Mouse (Mus musculus): ENCODE measurements around the gene Slc25a36.

The Slc25a36 gene

GRCm38 (mm10) chr9:97112238-97112637 lies 1.3 kb upstream of the Slc25a36 start:
- DNase-seq (ENCODE audit: inconsistent ontology term), result no peak

GRCm38 (mm10) chr9:97111506-97111905 lies 549 bp upstream of the Slc25a36 start:
- DNase-seq (ENCODE audit: inconsistent ontology term), result peak; percentile 27

- DNase-seq (ENCODE audit: inconsistent ontology term), result no peak
Measured at GRCm38 (mm10) chr9:97106481-97107160, 4.3 kb downstream of the Slc25a36 start.

- DNase-seq (ENCODE audit: inconsistent ontology term), result no peak
Measured at GRCm38 (mm10) chr9:97105400-97105985, 5.5 kb downstream of the Slc25a36 start.

GRCm38 (mm10) chr9:97103376-97104061 lies 7.4 kb downstream of the Slc25a36 start:
- DNase-seq (ENCODE audit: inconsistent ontology term), result peak; percentile 5

- DNase-seq (ENCODE audit: inconsistent ontology term), result no peak
Measured at GRCm38 (mm10) chr9:97098985-97099384, 12.0 kb downstream of the Slc25a36 start.

- DNase-seq (ENCODE audit: inconsistent ontology term), result no peak
Measured at GRCm38 (mm10) chr9:97096180-97096579, 14.8 kb downstream of the Slc25a36 start.

- DNase-seq (ENCODE audit: inconsistent ontology term), result no peak
Measured at GRCm38 (mm10) chr9:97087850-97088249, 23.1 kb downstream of the Slc25a36 start.

GRCm38 (mm10) chr9:97084628-97085027 lies 26.3 kb downstream of the Slc25a36 start:
- DNase-seq (ENCODE audit: inconsistent ontology term), result no peak

GRCm38 (mm10) chr9:97081106-97081862 lies 29.7 kb downstream of the Slc25a36 start:
- no peak for DNase-seq (ENCODE audit: inconsistent ontology term)

GRCm38 (mm10) chr9:97069911-97070310 lies 41.0 kb downstream of the Slc25a36 start:
- no peak for DNase-seq (ENCODE audit: inconsistent ontology term)

- DNase-seq (ENCODE audit: inconsistent ontology term), result no peak
Measured at GRCm38 (mm10) chr9:97069466-97069865, 41.5 kb downstream of the Slc25a36 start.

GRCm38 (mm10) chr9:97068201-97069095 lies 42.5 kb downstream of the Slc25a36 start:
- DNase-seq (ENCODE audit: inconsistent ontology term), result peak; percentile 66

GRCm38 (mm10) chr9:97067761-97068160 lies 43.2 kb downstream of the Slc25a36 start:
- DNase-seq (ENCODE audit: inconsistent ontology term), result no peak

- DNase-seq (ENCODE audit: inconsistent ontology term), result no peak
Measured at GRCm38 (mm10) chr9:97065885-97066284, 45.1 kb downstream of the Slc25a36 start.

- DNase-seq (ENCODE audit: inconsistent ontology term), result no peak
Measured at GRCm38 (mm10) chr9:97065216-97065615, 45.7 kb downstream of the Slc25a36 start.

- DNase-seq (ENCODE audit: inconsistent ontology term), result no peak
Measured at GRCm38 (mm10) chr9:97064161-97064560, 46.8 kb downstream of the Slc25a36 start.

- no peak for DNase-seq (ENCODE audit: inconsistent ontology term)
Measured at GRCm38 (mm10) chr9:97061696-97062095, 49.3 kb downstream of the Slc25a36 start.

- no peak for DNase-seq (ENCODE audit: inconsistent ontology term)
Measured at GRCm38 (mm10) chr9:97056541-97057338, 54.2 kb downstream of the Slc25a36 start.

- no peak for DNase-seq (ENCODE audit: inconsistent ontology term)
Measured at GRCm38 (mm10) chr9:97055906-97056305, 55.1 kb downstream of the Slc25a36 start.

Data from Muller cell, postnatal 12 days (primary cell).